Mouse (Mus musculus): ENCODE data around the gene Senp6. TPM values are rescaled to one million over a fixed set of nuclear protein-coding genes. Genes with fewer than 3 reads are reported as not detected.
"Not testable (repeated sequence)": the region's sequence is repeated elsewhere in the genome, so short reads cannot be mapped to it uniquely, and the experiment has no call there.

Gene Senp6
- 49.9 and 61.3 TPM in 2 replicates for polyA plus RNA-seq (2015; fragmentation: Nextera tagmentation; extraction: Ambion mirVana)

GRCm38 (mm10) chr9:80066367-80067220 lies at the start of gene Senp6:
Senp6 (plus strand) TSS chr9:80066903.
- DNase-seq (ENCODE audit: low spot score) = peak; percentile 58

GRCm38 (mm10) chr9:80020429-80020828 lies 46.3 kb upstream of the Senp6 start:
- DNase-seq (ENCODE audit: low spot score) = no peak

- no peak for DNase-seq (ENCODE audit: low spot score)
Measured at GRCm38 (mm10) chr9:80021648-80022047, 45.1 kb upstream of the Senp6 start.

GRCm38 (mm10) chr9:80022821-80023220 lies 43.9 kb upstream of the Senp6 start:
- no peak for DNase-seq (ENCODE audit: low spot score)

- DNase-seq (ENCODE audit: low spot score) = not testable (repeated sequence)
Measured at GRCm38 (mm10) chr9:80025347-80025746, 41.4 kb upstream of the Senp6 start.

- DNase-seq (ENCODE audit: low spot score) = peak; percentile 80
Measured at GRCm38 (mm10) chr9:80026017-80026416, 40.7 kb upstream of the Senp6 start.

GRCm38 (mm10) chr9:80026581-80027021 lies 40.1 kb upstream of the Senp6 start:
- DNase-seq (ENCODE audit: low spot score) = no peak

GRCm38 (mm10) chr9:80037262-80037996 lies 29.3 kb upstream of the Senp6 start:
- no peak for DNase-seq (ENCODE audit: low spot score)

GRCm38 (mm10) chr9:80037997-80038383 lies 28.7 kb upstream of the Senp6 start:
- no peak for DNase-seq (ENCODE audit: low spot score)

- no peak for DNase-seq (ENCODE audit: low spot score)
Measured at GRCm38 (mm10) chr9:80039296-80039815, 27.3 kb upstream of the Senp6 start.

GRCm38 (mm10) chr9:80044301-80044700 lies 22.4 kb upstream of the Senp6 start:
- not testable (repeated sequence) for DNase-seq (ENCODE audit: low spot score)

GRCm38 (mm10) chr9:80049271-80049670 lies 17.4 kb upstream of the Senp6 start:
- not testable (repeated sequence) for DNase-seq (ENCODE audit: low spot score)

GRCm38 (mm10) chr9:80052951-80053350 lies 13.8 kb upstream of the Senp6 start:
- no peak for DNase-seq (ENCODE audit: low spot score)

GRCm38 (mm10) chr9:80057690-80058089 lies 9.0 kb upstream of the Senp6 start:
- DNase-seq (ENCODE audit: low spot score) = peak; percentile 1

- not testable (repeated sequence) for DNase-seq (ENCODE audit: low spot score)
Measured at GRCm38 (mm10) chr9:80065495-80065894, 1.2 kb upstream of the Senp6 start.

- DNase-seq (ENCODE audit: low spot score) = peak; percentile 74
Measured at GRCm38 (mm10) chr9:80067221-80068027, 721 bp downstream of the Senp6 start.

GRCm38 (mm10) chr9:80068028-80068515 lies 1.4 kb downstream of the Senp6 start:
- DNase-seq (ENCODE audit: low spot score) = no peak

- DNase-seq (ENCODE audit: low spot score) = no peak
Measured at GRCm38 (mm10) chr9:80068735-80069315, 2.1 kb downstream of the Senp6 start.

GRCm38 (mm10) chr9:80070026-80070425 lies 3.3 kb downstream of the Senp6 start:
- DNase-seq (ENCODE audit: low spot score) = no peak

- DNase-seq (ENCODE audit: low spot score) = no peak
Measured at GRCm38 (mm10) chr9:80071616-80072015, 4.9 kb downstream of the Senp6 start.

- no peak for DNase-seq (ENCODE audit: low spot score)
Measured at GRCm38 (mm10) chr9:80074067-80074466, 7.4 kb downstream of the Senp6 start.
